Mouse (Mus musculus) CH12.LX (cell line): ENCODE data around the gene Pccb.
A peak's percentile ranks its signal among the peaks of the same experiment; 100 is the strongest.

Experiments used
- EP300 ChIP-seq: IDR thresholded peaks from 2 replicates; pipeline ENCODE4 v1.6.1; 2011; ENCODE audit warnings: low read length, improper control_type of control experiment
- UBTF ChIP-seq: IDR thresholded peaks from 2 replicates; pipeline ENCODE4 v1.6.1; 2012; ENCODE audit warnings: low read depth, mild to moderate bottlenecking, inconsistent platforms, low read length, improper control_type of control experiment, moderate library complexity

- TF ChIP-seq UBTF (no peak), EP300 (peak; percentile 75)
These were observed 83.2 kb downstream of the Pccb start for GRCm38 (mm10) chr9:100951481-100951880.
